Mouse (Mus musculus) spleen, adult 2 months (tissue): ENCODE measurements around the gene Efcc1. TPM values are rescaled to one million over a fixed set of nuclear protein-coding genes. Genes with fewer than 3 reads are reported as not detected.

Experiments used
- DNase-seq, 2 experiments: peaks; one replicate each; pipeline versions ENCODE4 v3.0.0 to v3.0.0-alpha.2; 2012 to 2021; ENCODE audit warnings: low spot score in 2 of 2, low read depth in 1 of 2
- H3K27ac ChIP-seq: fragments of 200-500 bp; 2 replicates; pipeline ENCODE4 v1.5.1; 2012; ENCODE audit warnings: low read length, inconsistent platforms; ENCODE audit not compliant: insufficient read depth
- H3K27me3 ChIP-seq: fragments of 200-500 bp; 2 replicates; pipeline ENCODE4 v1.6.1; 2012; ENCODE audit warnings: mild to moderate bottlenecking, moderate library complexity, low read length, inconsistent platforms; ENCODE audit not compliant: control insufficient read depth, insufficient read depth
- H3K36me3 ChIP-seq: fragments of 200-500 bp; 2 replicates; pipeline ENCODE4 v1.6.1; 2012; ENCODE audit warnings: mild to moderate bottlenecking, low read length, inconsistent platforms; ENCODE audit not compliant: control insufficient read depth, insufficient read depth
- H3K4me1 ChIP-seq: fragments of 200-500 bp; 2 replicates; pipeline ENCODE4 v1.6.1; 2011; ENCODE audit warnings: inconsistent platforms; ENCODE audit not compliant: control insufficient read depth, insufficient read depth, insufficient read length
- H3K4me3 ChIP-seq: fragments of 200-500 bp; 2 replicates; pipeline ENCODE4 v1.5.1; 2011; ENCODE audit warnings: mild to moderate bottlenecking, inconsistent platforms; ENCODE audit not compliant: insufficient read depth, insufficient read length; ENCODE audit errors: extremely low read depth
- CTCF ChIP-seq: fragments of 200-500 bp; IDR thresholded peaks from 2 replicates; pipeline ENCODE4 v1.5.1; 2011; ENCODE audit warnings: mild to moderate bottlenecking, inconsistent platforms; ENCODE audit not compliant: insufficient read depth, insufficient read length, insufficient replicate concordance; ENCODE audit errors: extremely low read depth
- POLR2A ChIP-seq: fragments of 200-500 bp; IDR thresholded peaks from 2 replicates; pipeline ENCODE4 v1.6.1; 2011; ENCODE audit warnings: low read depth, low read length, inconsistent platforms
- WGBS: fragments of 180-500 bp; shearing (Covaris S2); methylation state at CpG from one replicate; pipeline ENCODE4 v1.1.7; 2018; 5-methylcytosine and 5-hydroxymethylcytosine counted together
- polyA plus RNA-seq: library from polyadenylated mRNA; depleted of rRNA; stranded (reverse); fragments of >200 nt; gene quantifications from 2 replicates; pipeline ENCODE4 v1.2.3, GENCODE M21; 2012

Gene Efcc1
- polyA plus RNA-seq, 1 experiment: 2.0 TPM

DNA sequence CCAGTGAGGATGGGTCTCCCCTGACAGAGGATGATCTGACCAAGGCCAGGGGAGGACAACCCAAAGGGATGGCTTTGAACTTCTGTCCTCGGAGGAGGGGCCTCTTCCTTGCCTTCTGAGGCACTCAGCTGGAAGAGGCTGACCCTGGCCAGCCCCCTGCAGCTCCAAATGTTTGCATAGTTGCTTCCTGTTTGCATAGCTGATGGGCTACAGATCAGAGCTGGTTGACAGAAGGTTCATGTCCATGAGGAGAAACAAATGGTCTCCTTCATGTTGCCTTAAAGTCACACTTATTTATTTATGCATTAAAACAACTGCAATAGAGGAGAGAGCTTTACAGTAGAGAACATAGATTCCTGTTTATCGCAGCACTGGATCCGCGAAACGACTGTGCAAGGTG lies 3.5 kb downstream of the Efcc1 start:
- no peak overlapping the region for H3K4me3 ChIP-seq
- 91% methylated on average over 5 of the region's 5 CpGs for whole genome bisulfite sequencing
- peaks cover 8% of the 10 kb centered on the region; the same call in 1 of the 2 replicates for H3K4me1 ChIP-seq
- peaks cover 12% of the 10 kb centered on the region; the same call in 1 of the 2 replicates for H3K27me3 ChIP-seq
- H3K36me3 ChIP-seq: no peaks in the 10 kb centered on the region
- no peak for DNase-seq
- H3K27ac ChIP-seq: no peak overlapping the region
- TF ChIP-seq POLR2A: no peak

DNA sequence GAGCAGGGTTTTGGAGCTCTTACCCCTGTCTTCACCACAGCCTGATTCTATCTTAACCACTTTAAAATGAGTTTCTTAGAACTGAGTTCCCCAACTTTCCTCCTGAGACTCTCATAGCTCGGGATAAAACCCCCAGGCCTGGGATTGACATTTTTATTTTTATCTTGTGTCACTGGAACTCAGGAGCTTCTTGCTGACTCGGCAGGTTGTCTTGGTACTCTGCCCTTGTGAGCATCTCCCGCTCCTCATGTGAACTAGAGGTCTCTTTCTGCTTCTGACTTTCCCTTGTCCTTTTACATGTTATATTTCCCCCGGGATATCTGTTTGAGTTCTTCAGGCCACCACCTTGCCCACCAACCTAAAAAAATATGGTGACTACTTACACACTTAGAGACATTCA lies 6.3 kb downstream of the Efcc1 start:
- Histone ChIP-seq H3K27me3 (peaks cover 4% of the 10 kb centered on the region; the same call in 1 of the 2 replicates), H3K4me1 (peaks cover 3% of the 10 kb centered on the region; the same call in 1 of the 2 replicates), H3K36me3 (no peaks in the 10 kb centered on the region), H3K4me3 (no peak overlapping the region), H3K27ac (no peak overlapping the region)
- no peak for DNase-seq
- 55% methylated on average over 4 of the region's 4 CpGs for WGBS
- TF ChIP-seq POLR2A (no peak), CTCF (no peak)

DNA sequence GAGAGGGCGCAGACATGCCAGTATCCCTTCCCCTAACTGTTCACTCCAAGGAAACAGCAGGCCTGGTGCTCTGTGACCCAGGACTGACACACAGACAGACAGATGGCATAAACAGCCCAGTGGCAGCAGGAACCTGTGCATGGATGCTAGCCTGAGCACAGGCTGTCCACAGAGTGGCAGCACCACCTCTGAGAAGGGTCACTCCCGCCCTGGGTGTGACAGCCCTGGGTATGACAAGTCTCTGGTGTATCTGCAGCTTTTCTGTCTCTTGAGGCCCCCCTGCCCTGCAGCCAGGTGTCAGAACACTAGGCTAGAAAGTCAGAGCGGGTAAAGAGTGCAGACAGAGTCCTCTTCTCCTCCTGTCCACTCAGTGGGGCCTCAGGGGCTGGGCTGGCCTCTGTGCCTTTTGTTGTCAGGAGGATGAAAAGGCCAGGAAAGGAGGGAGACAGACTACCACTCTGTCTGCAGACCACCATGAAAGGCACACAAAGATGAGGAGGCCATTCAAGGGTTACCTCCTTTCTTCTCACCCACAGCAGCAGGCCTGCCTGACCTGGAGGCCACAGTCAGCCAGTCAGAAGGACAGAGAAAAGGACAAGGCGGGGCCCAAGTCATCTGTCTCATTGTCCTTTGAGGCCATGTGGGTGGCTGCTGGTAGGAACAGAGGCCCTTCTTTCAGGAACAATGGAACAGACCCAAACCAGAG lies 7.4 kb downstream of the Efcc1 start:
- Histone ChIP-seq H3K4me3 (no peak overlapping the region), H3K27ac (no peak overlapping the region), H3K4me1 (no peaks in the 10 kb centered on the region), H3K27me3 (no peaks in the 10 kb centered on the region), H3K36me3 (no peaks in the 10 kb centered on the region)
- DNase-seq: no peak
- no peak for TF ChIP-seq CTCF
- WGBS: 86% methylated on average over 4 of the region's 4 CpGs

DNA sequence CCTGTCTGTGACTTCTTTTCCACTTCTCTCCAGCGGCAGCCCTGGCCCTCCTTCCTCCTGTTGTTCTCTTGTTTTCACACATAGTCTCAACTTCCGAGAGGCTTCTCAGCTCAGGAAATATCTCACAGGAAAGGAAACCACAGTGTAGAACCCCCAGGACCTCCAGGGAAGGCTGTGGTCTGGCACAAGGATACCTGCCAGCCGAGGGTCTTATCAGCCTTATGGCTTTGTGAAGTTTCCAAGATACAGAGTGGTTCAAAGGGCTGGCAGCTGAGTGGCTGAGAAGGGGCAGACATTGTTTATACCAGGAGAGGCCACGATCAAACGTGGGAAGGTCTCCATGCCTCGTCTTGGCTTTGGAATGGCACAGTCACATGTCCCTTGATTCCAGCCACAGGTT lies 9.2 kb downstream of the Efcc1 start:
- Histone ChIP-seq H3K4me1 (no peaks in the 10 kb centered on the region), H3K36me3 (no peaks in the 10 kb centered on the region), H3K27me3 (no peaks in the 10 kb centered on the region), H3K27ac (no peak overlapping the region; the same call in 1 of the 2 replicates), H3K4me3 (no peak overlapping the region)
- DNase-seq: no peak
- TF ChIP-seq CTCF: no peak
- TF ChIP-seq POLR2A: no peak
- WGBS: 14% methylated on average over 6 of the region's 6 CpGs

DNA sequence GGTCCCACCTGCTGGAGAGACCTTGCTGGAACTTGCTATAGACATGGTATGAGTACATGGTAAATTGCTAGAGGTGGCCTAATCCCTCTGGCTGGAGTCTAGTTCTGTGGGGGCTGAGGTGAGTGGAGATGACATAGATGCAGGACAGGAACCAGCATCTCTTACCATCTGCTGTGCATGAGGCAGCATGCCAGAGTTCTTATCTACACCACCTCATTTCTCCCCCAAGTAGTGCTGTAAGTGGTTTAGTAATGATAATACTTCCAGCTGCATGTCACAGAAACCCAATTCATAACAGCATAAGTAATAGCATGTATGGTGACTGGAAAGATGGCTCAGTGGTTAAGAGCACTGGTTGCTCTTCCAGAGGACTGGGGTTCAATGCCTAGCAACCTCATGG lies 9.8 kb downstream of the Efcc1 start:
- TF ChIP-seq CTCF: no peak
- TF ChIP-seq POLR2A: no peak
- H3K27ac ChIP-seq: no peak overlapping the region
- H3K4me1 ChIP-seq: no peaks in the 10 kb centered on the region
- no peaks in the 10 kb centered on the region for H3K27me3 ChIP-seq
- no peak for DNase-seq
- H3K36me3 ChIP-seq: no peaks in the 10 kb centered on the region
- no peak overlapping the region for H3K4me3 ChIP-seq

DNA sequence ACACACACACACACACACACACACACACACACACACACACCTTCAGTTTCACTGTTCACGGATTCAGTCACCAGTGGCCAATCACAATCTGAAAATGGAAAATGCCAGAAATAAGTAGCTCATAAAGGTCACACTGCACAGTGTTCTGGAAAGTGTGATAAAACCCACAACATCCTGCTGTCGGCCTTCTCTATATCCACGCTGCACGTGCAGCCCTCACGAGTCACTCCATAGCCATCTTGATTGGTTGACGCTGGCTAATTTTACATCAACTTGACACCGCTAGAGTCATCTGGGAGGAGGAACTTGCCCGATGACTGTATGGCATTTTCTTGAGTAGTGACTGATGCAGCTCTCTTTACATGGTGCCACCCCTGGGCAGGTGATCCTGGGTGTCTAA lies 11.3 kb downstream of the Efcc1 start:
- 40% methylated on average over 8 of the region's 8 CpGs for WGBS
- TF ChIP-seq POLR2A (no peak), CTCF (no peak)
- Histone ChIP-seq H3K27ac (no peak overlapping the region), H3K27me3 (no peaks in the 10 kb centered on the region), H3K4me1 (no peaks in the 10 kb centered on the region), H3K4me3 (no peak overlapping the region), H3K36me3 (no peaks in the 10 kb centered on the region)
- no peak for DNase-seq

DNA sequence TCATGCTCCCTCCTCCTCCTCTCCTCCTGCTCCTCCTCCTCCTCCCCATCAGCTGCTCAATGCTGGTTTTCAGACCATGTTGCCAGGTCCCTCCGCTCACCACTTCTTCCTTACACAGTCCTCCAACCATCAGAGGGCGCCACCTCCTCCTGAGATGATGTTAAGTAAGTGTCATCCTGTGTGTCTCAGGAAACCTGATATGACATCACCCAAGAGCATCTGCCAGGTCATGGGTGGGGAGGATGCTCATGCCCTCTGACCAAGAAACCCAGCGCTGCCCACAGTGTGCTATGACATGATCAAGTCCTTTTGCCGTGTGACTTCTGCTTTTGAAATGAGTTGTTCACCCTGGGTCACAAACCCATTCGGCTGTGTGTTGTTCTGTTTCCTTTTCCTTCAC lies 12.1 kb downstream of the Efcc1 start:
- Histone ChIP-seq H3K27me3 (no peaks in the 10 kb centered on the region), H3K4me1 (no peaks in the 10 kb centered on the region), H3K27ac (no peak overlapping the region), H3K36me3 (no peaks in the 10 kb centered on the region), H3K4me3 (no peak overlapping the region)
- WGBS: 69% methylated on average over 5 of the region's 5 CpGs
- TF ChIP-seq CTCF (no peak), POLR2A (no peak)
- peak in 1 of 2 experiments; percentile 29 for DNase-seq
